Mouse (Mus musculus) kidney, postnatal 25 days (tissue): Measurements from ENCODE around the gene Banp.

ENCODE experiments used
- DNase-seq, 2 experiments: peaks; one replicate each; pipeline ENCODE4 v3.0.0; 2021; ENCODE audit warnings: mixed read lengths in 2 of 2

Banp gene

GRCm38 (mm10) chr8:121987892-121988291, 38.3 kb downstream of the Banp start:
- DNase-seq, result no peak

GRCm38 (mm10) chr8:121990506-121991255, 41.1 kb downstream of the Banp start:
- no peak for DNase-seq

GRCm38 (mm10) chr8:121991611-121992010, 42.1 kb downstream of the Banp start:
- DNase-seq, result no peak

GRCm38 (mm10) chr8:121992911-121993310, 43.4 kb downstream of the Banp start:
- no peak for DNase-seq

GRCm38 (mm10) chr8:121995112-121995511, 45.6 kb downstream of the Banp start:
- DNase-seq, result no peak

DNA sequence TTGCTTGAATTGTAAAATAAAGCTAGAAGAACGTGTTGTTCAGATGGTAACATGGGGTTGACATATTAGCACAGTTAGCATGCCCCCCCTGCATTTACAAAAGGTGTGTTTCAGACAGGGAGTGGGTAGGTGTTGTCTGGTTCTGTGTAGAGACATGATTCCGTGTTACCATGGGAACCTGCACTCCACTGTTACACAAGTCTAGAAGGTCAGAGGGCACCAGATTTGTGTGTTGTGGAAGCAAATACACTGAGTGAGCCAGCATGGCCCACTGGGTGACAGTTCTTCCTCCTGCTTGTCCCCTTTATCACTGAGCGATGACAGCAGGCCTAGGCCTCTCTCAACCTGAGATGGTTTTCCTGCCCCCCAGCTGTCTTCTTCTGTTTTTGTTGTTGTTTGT, 46.3 kb downstream of the Banp start:
- no peak for DNase-seq

DNA sequence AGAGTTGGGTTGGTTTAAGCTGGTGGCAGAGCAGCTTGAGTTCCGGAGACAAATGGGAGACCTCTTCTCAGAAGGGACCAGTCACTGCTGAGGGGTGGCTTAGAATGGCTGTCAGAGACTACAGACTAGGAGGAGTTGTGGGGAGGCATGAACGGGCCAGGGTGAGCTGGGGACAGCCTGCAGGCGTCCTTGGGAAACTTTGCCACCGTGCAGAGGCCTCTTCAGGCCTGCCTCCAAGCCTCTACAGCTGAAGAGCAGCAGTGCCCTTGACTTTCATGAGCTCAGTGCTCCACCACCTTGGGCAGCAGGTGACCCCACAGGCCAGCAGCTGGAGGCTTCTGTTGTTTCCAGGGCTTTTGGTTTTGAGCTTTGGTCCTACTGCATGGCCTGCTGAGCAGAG, 49.1 kb downstream of the Banp start:
- DNase-seq, result no peak

DNA sequence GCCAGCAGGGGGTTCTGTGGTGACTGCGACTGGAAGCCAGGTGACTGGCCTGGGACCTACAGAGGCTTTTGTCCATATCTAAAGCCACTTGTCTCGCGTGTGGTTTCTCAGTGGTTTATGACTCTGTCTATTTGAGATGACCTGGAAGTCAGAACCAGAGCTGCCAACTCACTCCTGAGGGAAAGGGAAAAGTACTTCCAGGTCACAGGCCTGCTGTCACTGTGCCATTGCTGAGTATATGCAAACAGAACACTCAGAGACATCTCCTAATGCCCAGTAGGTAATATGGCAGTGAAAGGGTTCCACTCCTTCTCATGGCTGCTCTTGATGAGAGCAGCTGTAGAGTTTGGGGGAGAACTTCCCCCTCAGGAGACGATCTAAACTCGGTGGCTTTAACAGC, 49.7 kb downstream of the Banp start:
- no peak for DNase-seq

DNA sequence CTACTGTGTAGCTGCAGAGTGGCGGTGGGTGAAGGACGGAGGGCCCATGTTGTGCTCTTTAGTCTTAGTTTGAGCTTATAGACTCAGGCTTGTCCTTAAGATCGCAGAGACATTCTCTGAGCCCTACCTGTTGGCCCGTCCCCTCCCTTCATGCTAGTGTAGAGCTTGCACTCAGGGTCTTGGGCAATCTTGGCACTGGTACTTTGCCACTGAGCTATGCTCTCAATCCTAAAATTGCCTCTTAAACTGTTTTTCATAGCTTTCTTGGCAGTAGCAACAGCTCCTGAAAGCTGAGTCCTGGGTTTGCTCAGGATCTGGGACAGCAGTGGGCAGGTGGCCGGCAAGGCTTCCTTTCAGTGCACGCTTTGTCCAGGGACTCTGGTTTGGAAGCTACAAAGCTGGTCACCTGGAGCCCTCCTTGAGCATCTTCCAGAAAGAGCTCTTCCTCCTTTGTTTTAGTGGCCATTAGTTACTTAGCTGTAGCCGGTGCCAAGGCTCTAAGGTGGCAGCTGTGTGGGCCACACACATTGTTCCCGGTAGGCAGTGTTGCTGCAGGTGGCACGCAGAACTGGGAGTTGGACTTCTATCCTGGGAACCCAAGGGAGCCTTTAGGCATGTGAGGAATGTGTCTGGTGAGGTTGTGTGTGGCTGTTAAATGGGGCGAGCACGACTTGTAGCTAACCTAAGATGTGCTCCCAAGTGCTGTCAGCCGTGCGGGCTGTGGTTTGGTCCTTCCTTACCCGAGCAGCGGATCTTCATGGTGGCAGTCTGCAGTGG, 52.0 kb downstream of the Banp start:
- DNase-seq, result no peak

- DNase-seq, result no peak
These were observed 54.1 kb downstream of the Banp start for GRCm38 (mm10) chr8:122003646-122004045.

DNA sequence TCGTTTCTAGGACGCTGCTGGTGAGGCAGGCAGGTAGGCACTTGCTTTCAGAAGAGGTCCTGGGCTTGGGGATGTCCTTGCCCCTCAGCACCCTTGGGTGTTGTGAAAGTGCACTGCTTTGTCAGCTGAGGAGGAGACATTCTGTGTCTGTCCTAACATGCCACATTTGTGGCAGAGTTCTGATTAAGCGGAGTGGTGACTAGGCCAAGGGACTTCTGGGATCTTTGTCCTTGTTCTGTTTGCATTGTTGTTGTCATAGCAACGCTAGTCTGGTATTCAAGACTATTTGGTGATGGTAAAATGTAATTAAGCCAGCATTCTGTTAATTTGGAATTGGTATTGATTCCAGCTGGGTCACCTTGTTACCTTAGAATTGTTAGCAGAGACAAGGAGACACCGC, 54.6 kb downstream of the Banp start:
- DNase-seq, result no peak

DNA sequence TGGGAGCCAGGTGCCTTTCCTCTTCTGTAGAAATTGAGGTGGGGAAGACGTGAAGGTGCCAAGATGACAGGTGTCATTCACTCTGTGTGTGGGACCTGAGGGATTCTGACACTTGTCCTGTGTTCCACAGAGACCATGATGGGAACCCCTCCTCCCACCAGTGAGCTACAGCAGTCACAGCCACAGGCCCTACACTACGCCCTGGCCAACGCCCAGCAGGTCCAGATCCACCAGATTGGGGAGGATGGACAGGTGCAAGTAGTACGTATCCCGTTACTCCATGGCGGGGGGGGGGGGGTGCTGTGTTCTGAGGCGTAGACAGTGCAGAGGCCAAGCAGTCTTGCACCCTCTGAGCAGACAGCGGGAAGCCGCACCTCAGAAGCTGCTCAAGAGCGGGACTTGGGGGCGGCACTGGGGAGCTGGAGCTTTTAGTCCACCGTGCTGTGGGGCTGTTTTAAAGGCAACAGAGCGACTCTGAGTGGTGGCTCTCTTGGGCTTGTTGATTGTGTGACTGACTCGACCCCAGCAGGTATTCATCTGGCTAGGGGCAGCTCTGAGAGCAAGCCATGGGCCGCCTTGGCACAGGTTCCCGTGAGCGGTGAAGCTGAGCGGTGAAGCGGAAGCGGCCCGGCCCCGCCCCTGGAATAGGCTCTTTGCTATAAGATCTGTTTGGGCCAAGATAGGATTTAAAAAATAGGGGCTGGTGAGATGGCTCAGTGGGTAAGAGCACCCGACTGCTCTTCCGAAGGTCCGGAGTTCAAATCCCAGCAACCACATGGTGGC, 56.1 kb downstream of the Banp start:
- peak in 1 of 2 experiments; percentile 15 for DNase-seq

GRCm38 (mm10) chr8:122006688-122007484, 57.3 kb downstream of the Banp start:
- no peak for DNase-seq

- DNase-seq, result no peak
These were observed 58.8 kb downstream of the Banp start for GRCm38 (mm10) chr8:122008395-122008794.

DNA sequence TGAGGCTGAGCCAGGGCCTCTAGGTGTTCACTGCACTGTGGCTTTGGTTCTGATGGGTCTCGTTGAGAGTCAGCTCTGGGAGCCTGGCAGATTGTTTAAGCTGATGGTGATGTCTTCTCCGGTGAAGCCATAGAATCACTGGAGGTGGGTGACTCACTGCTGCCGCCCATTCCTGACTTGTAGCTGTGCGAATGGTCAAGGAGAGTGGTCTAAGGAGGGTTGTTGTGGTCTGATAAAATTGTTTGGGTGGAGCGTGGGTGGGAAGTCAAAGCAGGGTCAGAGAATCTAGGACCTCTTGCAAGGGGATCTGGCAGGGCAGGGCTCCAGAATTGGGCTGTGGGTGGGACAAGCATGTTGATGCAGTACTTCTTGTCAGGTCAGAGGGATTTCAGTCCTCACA, 61.1 kb downstream of the Banp start:
- DNase-seq, result no peak

GRCm38 (mm10) chr8:122011066-122011588, 61.6 kb downstream of the Banp start:
- no peak for DNase-seq

DNA sequence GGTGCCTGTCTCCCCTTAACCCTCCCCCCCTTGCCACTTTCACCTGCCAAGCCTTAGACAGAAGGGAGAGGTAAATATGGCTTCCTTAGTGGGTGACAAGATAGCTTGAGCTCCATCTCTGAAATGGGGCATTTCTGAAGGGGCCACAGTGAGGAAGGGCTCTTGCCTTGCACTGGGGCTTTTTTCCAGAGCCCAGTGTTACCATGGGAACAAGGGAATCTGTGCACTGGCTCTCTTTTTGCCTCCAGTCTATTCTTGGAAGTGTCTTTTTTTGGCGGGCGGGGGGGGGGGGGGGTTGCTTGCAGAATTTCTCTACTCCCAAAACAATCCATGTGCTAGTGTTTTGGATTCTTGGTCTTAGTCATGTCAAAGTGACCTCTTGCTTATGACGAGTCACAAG, 65.1 kb downstream of the Banp start:
- no peak for DNase-seq

GRCm38 (mm10) chr8:122018046-122018831, 68.7 kb downstream of the Banp start:
- DNase-seq, result peak; percentile 20 to 52

GRCm38 (mm10) chr8:122019162-122019561, 69.6 kb downstream of the Banp start:
- no peak for DNase-seq

- DNase-seq, result no peak
These were observed 70.7 kb downstream of the Banp start for GRCm38 (mm10) chr8:122020050-122020771.

GRCm38 (mm10) chr8:122021725-122022124, 72.2 kb downstream of the Banp start:
- peak; percentile 53 to 80 for DNase-seq
